Mouse (Mus musculus) limb, embryonic 12.5 days (tissue): ENCODE data around the gene Olfr1061. TPM values are rescaled to one million over a fixed set of nuclear protein-coding genes. Genes with fewer than 3 reads are reported as not detected.

Experiments
- polyA plus RNA-seq: library from polyadenylated mRNA; unstranded; fragments of >200 nt; fragmentation: Nextera tagmentation; extraction: Ambion mirVana; gene quantifications from 2 replicates; pipeline ENCODE4 v1.2.1, GENCODE M21; 2016

Gene Olfr1061
- polyA plus RNA-seq, 1 experiment from 2014 or later = not detected

Other genes with a start within 250 kb of the Olfr1061 start
- not detected in 2 replicates for gene Olfr1043, start 246.5 kb downstream of the Olfr1061 start, polyA plus RNA-seq
- gene Olfr1044, start 236.2 kb downstream of the Olfr1061 start, polyA plus RNA-seq = not detected in 2 replicates
- gene Olfr52, start 228.4 kb downstream of the Olfr1061 start, polyA plus RNA-seq = not detected in 2 replicates
- gene Olfr1045, start 211.0 kb downstream of the Olfr1061 start, polyA plus RNA-seq = not detected in 2 replicates
- gene Olfr1046, start 194.7 kb downstream of the Olfr1061 start, polyA plus RNA-seq = not detected in 2 replicates
- gene Olfr1047, start 182.6 kb downstream of the Olfr1061 start, polyA plus RNA-seq = not detected in 2 replicates
- not detected in 2 replicates for gene Olfr1048, start 173.8 kb downstream of the Olfr1061 start, polyA plus RNA-seq
- not detected in 2 replicates for gene Olfr1049, start 155.7 kb downstream of the Olfr1061 start, polyA plus RNA-seq
- gene Olfr1051, start 135.0 kb downstream of the Olfr1061 start, polyA plus RNA-seq = not detected in 2 replicates
- gene Olfr1052, start 121.6 kb downstream of the Olfr1061 start, polyA plus RNA-seq = not detected in 2 replicates
- not detected in 2 replicates for gene Olfr1053, start 98.8 kb downstream of the Olfr1061 start, polyA plus RNA-seq
- gene Olfr1054, start 78.6 kb downstream of the Olfr1061 start, polyA plus RNA-seq = not detected in 2 replicates
- not detected in 2 replicates for gene Olfr1055, start 63.8 kb downstream of the Olfr1061 start, polyA plus RNA-seq
- gene Olfr1056, start 51.6 kb downstream of the Olfr1061 start, polyA plus RNA-seq = not detected in 2 replicates
- not detected in 2 replicates for gene Olfr1057, start 35.7 kb downstream of the Olfr1061 start, polyA plus RNA-seq
- not detected in 2 replicates for gene Olfr1058, start 25.5 kb downstream of the Olfr1061 start, polyA plus RNA-seq
- not detected in 2 replicates for gene Olfr1062, start 12.7 kb upstream of the Olfr1061 start, polyA plus RNA-seq
- gene Olfr1065, start 36.5 kb upstream of the Olfr1061 start, polyA plus RNA-seq = not detected in 2 replicates
- gene Olfr1066, start 42.2 kb upstream of the Olfr1061 start, polyA plus RNA-seq = not detected in 2 replicates
- not detected in 2 replicates for gene Olfr228, start 73.3 kb upstream of the Olfr1061 start, polyA plus RNA-seq
- not detected in 2 replicates for gene Olfr1076, start 94.4 kb upstream of the Olfr1061 start, polyA plus RNA-seq
- gene Olfr1079, start 128.4 kb upstream of the Olfr1061 start, polyA plus RNA-seq = not detected in 2 replicates
- gene Olfr1080, start 144.2 kb upstream of the Olfr1061 start, polyA plus RNA-seq = not detected in 2 replicates
- not detected in 2 replicates for gene Olfr1082, start 184.9 kb upstream of the Olfr1061 start, polyA plus RNA-seq
- gene Olfr1084, start 225.7 kb upstream of the Olfr1061 start, polyA plus RNA-seq = not detected in 2 replicates
- not detected in 2 replicates for gene Olfr1085, start 248.0 kb upstream of the Olfr1061 start, polyA plus RNA-seq